Mouse (Mus musculus) G1E (cell line): ENCODE results near the gene Ralb. TPM values are rescaled to one million over a fixed set of nuclear protein-coding genes. Genes with fewer than 3 reads are reported as not detected.

Experiments used
- ATAC-seq: 2 replicates; pipeline ENCODE4 v1.8.0; 2016; ENCODE audit warnings: mild to moderate bottlenecking; ENCODE audit not compliant: insufficient number of reproducible peaks, poor library complexity, low FRiP score, severe bottlenecking; ENCODE audit errors: extremely low read depth
- DNase-seq: peaks from one replicate; pipeline ENCODE4 v3.0.0; 2012; ENCODE audit warnings: low spot score
- H3K27me3 ChIP-seq: 2 replicates; pipeline ENCODE4 v1.6.1; 2012; ENCODE audit warnings: mild to moderate bottlenecking, low read length, inconsistent platforms; ENCODE audit not compliant: insufficient read depth
- H3K36me3 ChIP-seq: replicated peaks from 2 replicates; pipeline ENCODE3; 2012; ENCODE audit warnings: mild to moderate bottlenecking, inconsistent platforms
- H3K4me1 ChIP-seq: 2 replicates; pipeline ENCODE4 v1.6.1; 2012; ENCODE audit warnings: low read depth, low read length, inconsistent platforms, mixed read lengths; ENCODE audit not compliant: insufficient read depth
- H3K4me3 ChIP-seq: 2 replicates; pipeline ENCODE4 v1.5.1; 2012; ENCODE audit warnings: low read depth, mild to moderate bottlenecking, inconsistent platforms, low read length, moderate library complexity, mixed read lengths
- H3K9me3 ChIP-seq: replicated peaks from 2 replicates; pipeline ENCODE4 v1.6.1; 2012; ENCODE audit warnings: inconsistent platforms
- CTCF ChIP-seq: IDR thresholded peaks from 2 replicates; pipeline ENCODE4 v1.5.1; 2012; ENCODE audit warnings: low read depth, low read length, inconsistent platforms, mixed read lengths
- GATA1 ChIP-seq: IDR thresholded peaks from 2 replicates; pipeline ENCODE4 v1.6.1; 2012; ENCODE audit warnings: borderline replicate concordance, low read length, inconsistent platforms, mixed read lengths
- GATA2 ChIP-seq: IDR thresholded peaks from 2 replicates; pipeline ENCODE4 v1.6.1; 2012; ENCODE audit warnings: low read depth, low read length, inconsistent platforms, borderline replicate concordance
- POLR2AphosphoS5 ChIP-seq: IDR thresholded peaks from 2 replicates; pipeline ENCODE4 v1.6.1; 2012; ENCODE audit warnings: low read depth, low read length, inconsistent platforms; ENCODE audit not compliant: insufficient replicate concordance
- TAL1 ChIP-seq: conservative IDR thresholded peaks from 2 replicates; pipeline ENCODE4 v1.6.1; 2012; ENCODE audit warnings: low read depth, low read length, inconsistent platforms, mixed read lengths
- polyA plus RNA-seq: library from polyadenylated mRNA; stranded (reverse); fragments of >175 nt; gene quantifications from 2 replicates; pipeline ENCODE4 v1.2.3, GENCODE M21; 2012
- total RNA-seq, 2 experiments: library from RNA; stranded (forward) in 1 of 2; stranded (reverse) in 1 of 2; fragments of 200-1000 nt in 1 of 2; fragments of >200 nt in 1 of 2; fragmentation: Nextera tagmentation in 1 of 2; gene quantifications; 2 replicates each; pipeline ENCODE4 v1.2.3; 2014 to 2017

Ralb gene
- total RNA-seq (2014; fragmentation: Nextera tagmentation), result 37.4 and 39.9 TPM in 2 replicates
- total RNA-seq (2017), result 91.8 and 97.4 TPM in 2 replicates
- polyA plus RNA-seq, result 51.5 and 60.5 TPM in 2 replicates

DNA sequence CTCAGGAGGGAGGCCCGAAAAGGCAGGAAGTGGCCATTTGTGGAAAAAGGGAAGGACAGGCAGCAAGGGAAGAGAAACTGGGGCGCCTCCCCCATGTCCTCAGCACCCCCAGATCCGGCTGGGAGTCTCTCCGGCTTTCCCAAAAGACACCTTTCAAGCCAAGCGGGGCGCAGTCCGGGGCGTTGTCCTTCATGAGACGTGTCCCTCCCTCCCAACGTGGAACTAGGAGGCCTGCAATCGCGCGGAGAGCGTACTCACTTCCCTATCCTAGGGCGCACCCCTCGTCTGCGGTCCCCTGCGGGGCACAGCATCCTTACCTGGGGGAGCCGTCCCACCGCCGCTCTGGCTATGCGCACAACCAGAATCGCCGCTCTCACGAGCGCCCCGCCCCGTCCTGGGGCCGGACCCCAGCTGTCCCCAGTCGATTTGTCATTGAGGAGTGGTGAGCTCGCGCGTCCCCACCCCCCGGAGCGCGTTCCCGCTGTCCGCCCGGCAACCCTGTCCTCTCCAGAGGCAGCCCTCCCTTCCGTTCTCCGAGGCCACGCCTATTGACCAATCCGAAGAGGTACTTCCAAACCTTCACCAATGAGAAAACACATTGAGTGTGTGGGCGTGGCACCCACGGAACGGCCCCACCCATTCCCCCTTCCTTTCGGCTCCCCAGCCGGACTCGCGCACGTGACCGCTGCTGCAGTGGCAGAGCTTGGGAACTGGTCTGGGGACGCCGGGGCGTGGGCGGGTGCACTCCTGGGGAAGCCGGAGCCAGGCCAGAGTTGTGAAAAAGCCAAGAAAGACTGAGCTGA lies at the start of gene Ralb:
TSS of gene Ralb (minus strand) at position 535 of the 803 bp plus-strand sequence.
- peaks cover 60% of the 10 kb centered on the region for H3K4me1 ChIP-seq
- ATAC-seq (peak; percentile 88), DNase-seq (peak; percentile 99)
- H3K36me3 ChIP-seq, result peaks cover 24% of the 10 kb centered on the region
- peaks cover 34% of the 10 kb centered on the region for H3K27me3 ChIP-seq
- no peaks in the 10 kb centered on the region for H3K9me3 ChIP-seq
- TF ChIP-seq GATA2 (no peak), TAL1 (no peak), GATA1 (no peak), CTCF (no peak), POLR2AphosphoS5 (no peak)
- peak within 1 kb of the TSS; percentile 79 for H3K4me3 ChIP-seq

DNA sequence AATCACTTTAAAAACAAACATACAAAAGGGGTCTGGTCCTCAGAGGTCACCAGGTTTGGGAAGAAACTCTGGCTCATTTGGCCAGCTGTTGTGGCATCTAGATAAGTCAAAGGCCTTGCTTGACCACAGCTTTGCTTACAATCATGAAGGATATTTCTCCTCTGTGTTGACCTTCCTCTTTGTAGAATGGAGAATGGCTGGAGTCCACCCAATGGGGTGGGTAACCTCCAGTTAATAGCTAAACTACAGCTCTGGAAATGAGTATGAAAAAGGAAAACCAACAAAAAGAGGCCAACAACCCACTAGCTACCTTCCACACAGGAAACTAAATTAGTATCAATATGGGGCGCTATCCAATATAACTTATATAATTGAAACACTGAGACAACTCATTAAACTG lies 47.1 kb upstream of the Ralb start:
- Histone ChIP-seq H3K9me3 (no peaks in the 10 kb centered on the region), H3K4me1 (peaks cover 2% of the 10 kb centered on the region; the same call in 1 of the 2 replicates), H3K36me3 (peaks cover 85% of the 10 kb centered on the region), H3K27me3 (no peaks in the 10 kb centered on the region), H3K4me3 (no peak overlapping the region)
- TF ChIP-seq CTCF (no peak), TAL1 (no peak), POLR2AphosphoS5 (no peak), GATA1 (no peak), GATA2 (no peak)
- DNase-seq (no peak), ATAC-seq (no peak)

DNA sequence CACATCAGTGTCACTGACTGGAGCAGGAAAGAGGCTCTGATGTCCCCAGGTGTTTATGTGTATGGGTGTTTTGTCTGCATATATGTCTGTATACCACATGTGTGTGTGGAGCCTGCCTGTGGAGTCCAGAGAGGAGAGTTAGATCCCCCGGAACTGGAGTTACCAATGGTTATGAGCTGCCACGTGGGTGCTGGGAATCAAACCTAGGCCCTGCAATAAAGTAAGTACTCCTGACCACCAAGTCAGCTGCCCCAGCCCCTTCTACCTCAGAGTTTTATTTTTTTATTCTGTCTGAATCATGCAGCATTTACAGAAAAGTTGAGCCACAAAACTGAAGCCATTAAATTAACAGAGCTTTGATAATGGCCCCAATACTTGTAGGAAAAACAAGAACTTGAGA lies 45.5 kb upstream of the Ralb start:
- no peak for ATAC-seq
- H3K4me3 ChIP-seq, result no peak overlapping the region
- TF ChIP-seq GATA2, result no peak
- TF ChIP-seq TAL1, result no peak
- no peak for TF ChIP-seq CTCF
- TF ChIP-seq GATA1, result no peak
- no peak for TF ChIP-seq POLR2AphosphoS5
- DNase-seq, result no peak
- peaks cover 12% of the 10 kb centered on the region for H3K4me1 ChIP-seq
- no peaks in the 10 kb centered on the region for H3K27me3 ChIP-seq
- H3K9me3 ChIP-seq, result no peaks in the 10 kb centered on the region
- H3K36me3 ChIP-seq, result peaks cover 86% of the 10 kb centered on the region

DNA sequence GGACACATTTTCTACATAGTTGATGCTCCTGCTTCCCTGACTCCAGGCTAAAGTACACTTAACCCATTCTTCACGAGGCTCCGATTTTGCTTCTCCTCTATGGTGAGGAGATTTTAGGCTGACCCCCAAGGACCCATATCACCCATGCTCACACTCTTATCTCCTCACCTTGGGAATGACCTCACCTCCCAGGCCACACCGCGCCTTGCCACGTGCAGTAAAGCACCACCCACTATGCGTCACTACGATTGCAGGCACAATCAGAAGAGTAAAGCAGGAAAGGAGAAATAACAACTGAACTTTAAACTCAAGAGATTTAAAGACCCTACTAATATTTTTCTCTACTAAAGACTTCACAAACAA lies 44.7 kb upstream of the Ralb start:
- Histone ChIP-seq H3K4me3 (no peak overlapping the region), H3K9me3 (no peaks in the 10 kb centered on the region), H3K36me3 (peaks cover 85% of the 10 kb centered on the region), H3K27me3 (no peaks in the 10 kb centered on the region), H3K4me1 (peaks cover 20% of the 10 kb centered on the region)
- no peak for TF ChIP-seq CTCF
- no peak for TF ChIP-seq TAL1
- TF ChIP-seq GATA2, result no peak
- TF ChIP-seq GATA1, result no peak
- no peak for TF ChIP-seq POLR2AphosphoS5
- no peak for DNase-seq
- ATAC-seq, result no peak

DNA sequence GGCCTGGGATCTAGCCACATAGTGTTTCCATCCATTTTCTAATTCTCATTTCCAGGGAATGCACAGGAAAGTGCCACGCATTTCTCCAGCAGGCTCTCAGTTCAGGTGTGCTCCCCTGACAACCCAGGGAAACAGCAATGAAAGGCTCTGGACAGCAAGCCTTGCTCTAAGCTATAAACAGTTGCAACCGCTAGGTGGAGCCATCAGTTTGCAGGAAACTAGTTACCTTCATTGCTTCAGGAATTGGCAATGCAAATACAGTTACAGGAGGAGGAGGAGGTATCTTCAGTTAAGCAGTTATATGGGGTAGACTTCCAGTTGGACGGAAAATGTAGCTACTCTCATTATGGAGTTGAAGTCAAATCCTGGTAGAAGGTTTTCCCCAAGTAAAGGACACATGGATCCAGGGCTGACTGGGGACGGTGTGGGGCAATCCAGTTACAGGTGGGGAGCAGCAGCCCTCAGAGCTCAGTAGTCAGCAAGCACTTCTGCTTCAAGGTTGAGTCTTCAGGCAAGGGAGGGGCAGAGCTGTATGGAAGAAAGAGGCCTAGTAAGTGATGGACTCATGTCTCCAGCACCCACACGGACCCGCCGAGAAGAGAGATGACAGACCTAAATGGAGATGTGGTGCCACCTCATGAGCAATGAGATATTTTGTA lies 44.2 kb upstream of the Ralb start:
- no peaks in the 10 kb centered on the region for H3K27me3 ChIP-seq
- H3K9me3 ChIP-seq, result no peaks in the 10 kb centered on the region
- DNase-seq (peak; percentile 55), ATAC-seq (peak; percentile 51)
- TF ChIP-seq CTCF (peak; percentile 91), POLR2AphosphoS5 (no peak), GATA2 (no peak), GATA1 (no peak), TAL1 (no peak)
- H3K4me1 ChIP-seq, result peaks cover 25% of the 10 kb centered on the region
- no peak overlapping the region for H3K4me3 ChIP-seq
- H3K36me3 ChIP-seq, result peaks cover 85% of the 10 kb centered on the region

DNA sequence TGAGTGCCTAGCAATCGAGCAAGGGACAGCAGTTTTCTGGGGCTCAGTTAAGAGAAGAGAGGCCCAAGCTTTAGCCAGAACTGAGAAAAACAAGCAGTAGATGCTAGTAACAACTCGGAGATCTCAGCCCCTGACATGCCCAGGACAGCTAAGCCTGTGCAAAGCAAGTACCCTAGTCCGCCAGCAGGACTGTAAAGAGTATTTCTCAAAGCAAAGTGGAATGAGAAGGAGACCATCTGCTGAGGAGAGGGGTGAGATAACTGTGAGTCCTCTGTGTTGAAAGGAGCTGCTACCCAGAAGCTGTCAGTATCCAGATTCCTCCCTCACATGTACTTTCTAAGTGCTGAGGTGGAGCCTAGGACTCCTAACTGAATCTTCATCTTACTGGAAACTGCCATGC lies 41.9 kb upstream of the Ralb start:
- DNase-seq, result no peak
- Histone ChIP-seq H3K9me3 (no peaks in the 10 kb centered on the region), H3K4me3 (no peak overlapping the region), H3K4me1 (peaks cover 30% of the 10 kb centered on the region), H3K36me3 (peaks cover 87% of the 10 kb centered on the region), H3K27me3 (no peaks in the 10 kb centered on the region)
- ATAC-seq, result no peak
- no peak for TF ChIP-seq GATA1
- TF ChIP-seq GATA2, result no peak
- TF ChIP-seq POLR2AphosphoS5, result no peak
- no peak for TF ChIP-seq TAL1
- TF ChIP-seq CTCF, result no peak

DNA sequence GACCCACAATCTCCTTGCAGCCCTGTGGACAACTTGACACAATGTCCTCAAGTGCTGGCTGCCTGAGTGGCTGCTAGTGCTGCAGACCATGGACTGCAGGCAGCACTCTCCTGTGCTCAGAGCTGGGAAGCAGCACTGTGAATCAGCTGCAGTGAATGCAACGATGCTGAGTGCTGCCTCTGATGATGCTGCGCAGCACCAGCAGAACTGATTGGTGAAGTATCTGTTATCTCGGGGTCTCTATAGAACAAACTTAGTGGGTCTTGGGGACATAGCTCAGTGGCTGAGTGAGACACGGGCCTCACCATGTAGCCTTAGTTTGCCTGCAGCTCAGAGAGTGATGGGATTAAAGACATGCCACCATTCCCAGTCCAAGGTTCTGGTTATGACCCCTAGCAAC lies 41.1 kb upstream of the Ralb start:
- H3K27me3 ChIP-seq, result no peaks in the 10 kb centered on the region
- peaks cover 86% of the 10 kb centered on the region for H3K36me3 ChIP-seq
- no peak for ATAC-seq
- H3K4me1 ChIP-seq, result peaks cover 30% of the 10 kb centered on the region
- H3K9me3 ChIP-seq, result no peaks in the 10 kb centered on the region
- H3K4me3 ChIP-seq, result no peak overlapping the region
- DNase-seq, result no peak
- TF ChIP-seq POLR2AphosphoS5 (no peak), GATA2 (no peak), CTCF (no peak)
